Mouse (Mus musculus): ENCODE measurements around the gene Efcab6. TPM values are rescaled to one million over a fixed set of nuclear protein-coding genes. Genes with fewer than 3 reads are reported as not detected.

The Efcab6 gene
- polyA plus RNA-seq, 1 experiment from 2014 or later = 0.16 TPM

DNA sequence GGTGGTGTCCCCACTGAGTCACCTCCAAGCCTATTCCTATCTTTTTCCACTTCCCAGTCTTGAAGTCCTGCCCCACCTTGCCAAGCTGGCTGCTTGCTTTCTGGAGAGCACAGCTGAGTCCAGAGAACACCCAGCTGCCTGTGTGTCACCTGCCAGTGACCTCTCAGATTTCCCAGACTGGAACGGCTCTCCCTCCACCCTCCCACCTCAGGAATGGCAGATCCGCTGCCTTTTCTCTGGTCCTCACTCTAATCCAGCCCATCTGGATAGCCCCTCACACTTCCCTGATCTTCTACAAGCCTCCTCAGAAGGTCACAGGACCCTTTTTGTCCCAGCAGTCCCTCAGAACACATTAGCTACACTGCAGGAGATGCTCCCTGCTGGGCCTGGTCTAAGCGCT lies 73.7 kb downstream of the Efcab6 start:
- H3K9me3 ChIP-seq (ENCODE audit: low read length) = no peaks in the 10 kb centered on the region
- H3K4me1 ChIP-seq (ENCODE audit: insufficient read depth, low read length) = peaks cover 13% of the 10 kb centered on the region
- H3K9ac ChIP-seq (replicated peaks; ENCODE audit: low read length) = 0 out of 2 replicates have a peak overlapping the region, but pooled peaks have one; percentile 6
- no peak overlapping the region for H3K4me3 ChIP-seq (ENCODE audit: low read length)
- 0 out of 2 replicates have a peak, but pooled peaks cover 3% of the 10 kb centered on the region for H3K27me3 ChIP-seq (ENCODE audit: insufficient read depth, low read length)
- H3K36me3 ChIP-seq (ENCODE audit: insufficient read depth, low read length) = no peaks in the 10 kb centered on the region
- no peak overlapping the region for H3K27ac ChIP-seq (ENCODE audit: low read length)
- WGBS = 7% methylated on average over 3 of the region's 3 CpGs
- no peak overlapping the region for H3K4me2 ChIP-seq (replicated peaks; ENCODE audit: low read depth, low read length)
- ATAC-seq (ENCODE audit: low FRiP score, low TSS enrichment) = peak; percentile 42; the same call in 1 of the 2 replicates

GRCm38 (mm10) chr15:83989241-83989640 lies 75.9 kb downstream of the Efcab6 start:
- no peak overlapping the region for H3K4me2 ChIP-seq (replicated peaks; ENCODE audit: low read depth, low read length)
- H3K36me3 ChIP-seq (ENCODE audit: insufficient read depth, low read length) = no peaks in the 10 kb centered on the region
- no peak overlapping the region for H3K4me3 ChIP-seq (ENCODE audit: low read length)
- H3K9ac ChIP-seq (replicated peaks; ENCODE audit: low read length) = no peak overlapping the region
- WGBS = 93% methylated on average over 5 of the region's 5 CpGs
- 0 out of 2 replicates have a peak, but pooled peaks cover 3% of the 10 kb centered on the region for H3K27me3 ChIP-seq (ENCODE audit: insufficient read depth, low read length)
- peaks cover 13% of the 10 kb centered on the region for H3K4me1 ChIP-seq (ENCODE audit: insufficient read depth, low read length)
- no peak for ATAC-seq (ENCODE audit: low FRiP score, low TSS enrichment)
- H3K9me3 ChIP-seq (ENCODE audit: low read length) = no peaks in the 10 kb centered on the region
- no peak overlapping the region for H3K27ac ChIP-seq (ENCODE audit: low read length)

GRCm38 (mm10) chr15:83988087-83988486 lies 77.1 kb downstream of the Efcab6 start:
- Histone ChIP-seq H3K27ac (ENCODE audit: low read length) (no peak overlapping the region), H3K36me3 (ENCODE audit: insufficient read depth, low read length) (no peaks in the 10 kb centered on the region), H3K9me3 (ENCODE audit: low read length) (no peaks in the 10 kb centered on the region), H3K4me3 (ENCODE audit: low read length) (no peak overlapping the region), H3K4me1 (ENCODE audit: insufficient read depth, low read length) (peaks cover 13% of the 10 kb centered on the region), H3K27me3 (ENCODE audit: insufficient read depth, low read length) (no peaks in the 10 kb centered on the region), H3K9ac (replicated peaks; ENCODE audit: low read length) (no peak overlapping the region), H3K4me2 (replicated peaks; ENCODE audit: low read depth, low read length) (no peak overlapping the region)
- WGBS = 41% methylated on average over 7 of the region's 7 CpGs
- ATAC-seq (ENCODE audit: low FRiP score, low TSS enrichment) = no peak

DNA sequence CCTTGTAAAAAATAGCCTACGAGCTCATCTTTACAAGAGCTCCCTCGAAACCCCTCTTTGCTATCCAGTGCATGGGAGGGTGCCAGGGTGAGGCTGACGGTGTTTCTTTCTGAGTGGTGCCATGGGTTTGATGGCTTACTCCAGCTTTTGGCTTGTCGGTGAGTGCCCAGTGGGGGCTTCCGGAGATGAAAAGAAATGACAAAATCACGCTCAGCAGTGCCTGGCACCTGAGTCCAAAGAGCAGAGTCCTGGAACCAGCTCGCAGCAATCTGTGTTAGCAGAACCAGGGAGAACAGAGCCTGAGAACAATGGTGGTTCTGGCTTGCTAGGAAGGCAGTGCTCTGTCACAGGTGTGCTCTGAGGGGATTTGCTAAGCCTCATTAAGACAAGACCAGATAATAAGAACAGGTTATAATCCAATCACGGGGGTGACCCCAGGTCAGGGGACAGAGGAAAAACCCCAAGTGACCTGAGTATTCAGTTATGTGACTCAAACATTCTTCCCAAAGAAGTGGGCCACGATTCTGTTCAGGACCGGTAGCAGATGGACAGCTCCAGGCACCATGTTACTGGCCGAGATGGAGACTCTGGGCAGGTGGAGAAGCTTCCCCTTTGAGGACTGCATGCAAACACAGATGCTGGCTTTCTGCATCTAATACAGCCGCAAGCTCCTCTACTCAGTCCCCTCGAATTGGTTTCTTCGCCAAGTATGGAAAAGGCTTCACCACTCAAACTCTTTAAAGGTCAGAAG lies 82.8 kb downstream of the Efcab6 start:
- Histone ChIP-seq H3K9me3 (ENCODE audit: low read length) (no peaks in the 10 kb centered on the region), H3K36me3 (ENCODE audit: insufficient read depth, low read length) (no peaks in the 10 kb centered on the region), H3K4me1 (ENCODE audit: insufficient read depth, low read length) (no peaks in the 10 kb centered on the region), H3K4me2 (replicated peaks; ENCODE audit: low read depth, low read length) (no peak overlapping the region), H3K27me3 (ENCODE audit: insufficient read depth, low read length) (no peaks in the 10 kb centered on the region), H3K27ac (ENCODE audit: low read length) (no peak overlapping the region), H3K4me3 (ENCODE audit: low read length) (no peak overlapping the region), H3K9ac (replicated peaks; ENCODE audit: low read length) (no peak overlapping the region)
- ATAC-seq (ENCODE audit: low FRiP score, low TSS enrichment) = no peak
- 60% methylated on average over 14 of the region's 14 CpGs for WGBS

DNA sequence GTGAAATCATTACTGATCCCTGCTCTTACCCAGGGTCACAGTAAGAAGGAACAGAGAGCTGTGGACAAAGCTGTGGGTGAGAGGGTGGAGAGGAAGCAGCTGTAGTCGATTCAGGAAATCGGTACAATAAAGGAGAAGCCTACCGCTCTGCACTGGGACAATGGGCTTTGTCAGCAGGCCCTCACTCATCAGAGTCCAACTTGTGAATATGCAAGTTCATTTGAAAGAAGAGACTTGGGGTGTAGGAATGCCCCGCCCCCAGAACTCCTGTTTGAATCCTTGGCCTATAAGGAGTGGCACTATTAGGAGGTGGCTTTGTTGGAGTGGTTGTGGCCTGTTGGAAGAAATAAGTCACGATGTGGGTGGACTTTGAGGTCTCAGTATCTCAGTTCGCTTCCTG lies 86.3 kb downstream of the Efcab6 start:
- H3K9ac ChIP-seq (replicated peaks; ENCODE audit: low read length) = no peak overlapping the region
- WGBS = 70% methylated on average over 6 of the region's 6 CpGs
- H3K36me3 ChIP-seq (ENCODE audit: insufficient read depth, low read length) = no peaks in the 10 kb centered on the region
- H3K4me2 ChIP-seq (replicated peaks; ENCODE audit: low read depth, low read length) = no peak overlapping the region
- no peak overlapping the region for H3K4me3 ChIP-seq (ENCODE audit: low read length)
- no peaks in the 10 kb centered on the region for H3K27me3 ChIP-seq (ENCODE audit: insufficient read depth, low read length)
- H3K27ac ChIP-seq (ENCODE audit: low read length) = no peak overlapping the region
- no peak for ATAC-seq (ENCODE audit: low FRiP score, low TSS enrichment)
- H3K4me1 ChIP-seq (ENCODE audit: insufficient read depth, low read length) = no peaks in the 10 kb centered on the region
- no peaks in the 10 kb centered on the region for H3K9me3 ChIP-seq (ENCODE audit: low read length)

DNA sequence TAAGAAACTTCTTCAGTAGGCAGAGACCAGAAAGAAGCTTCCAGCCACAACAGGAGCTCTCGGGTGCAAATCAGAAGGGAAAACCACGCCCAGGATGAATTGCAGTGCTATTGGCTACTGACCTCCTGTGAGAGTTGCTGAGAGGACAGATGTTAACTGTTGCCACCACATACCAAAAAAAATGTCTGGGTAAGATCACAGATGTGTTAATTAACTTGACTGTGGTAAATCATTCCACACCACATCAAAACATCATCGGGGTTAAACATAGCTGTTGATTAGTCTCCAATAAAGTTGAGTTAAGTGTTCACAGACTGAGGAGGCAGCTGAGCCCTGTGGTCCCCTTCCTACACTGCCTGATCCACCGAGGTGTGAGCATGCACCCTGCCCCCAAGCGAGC lies 88.1 kb downstream of the Efcab6 start:
- no peak for ATAC-seq (ENCODE audit: low FRiP score, low TSS enrichment)
- Histone ChIP-seq H3K4me2 (replicated peaks; ENCODE audit: low read depth, low read length) (no peak overlapping the region), H3K27me3 (ENCODE audit: insufficient read depth, low read length) (no peaks in the 10 kb centered on the region), H3K9me3 (ENCODE audit: low read length) (no peaks in the 10 kb centered on the region), H3K9ac (replicated peaks; ENCODE audit: low read length) (no peak overlapping the region), H3K4me1 (ENCODE audit: insufficient read depth, low read length) (no peaks in the 10 kb centered on the region), H3K4me3 (ENCODE audit: low read length) (no peak overlapping the region), H3K27ac (ENCODE audit: low read length) (no peak overlapping the region), H3K36me3 (ENCODE audit: insufficient read depth, low read length) (no peaks in the 10 kb centered on the region)
- WGBS = 11% methylated on average over 5 of the region's 5 CpGs

- 75% methylated on average over 9 of the region's 9 CpGs for WGBS
- no peak overlapping the region for H3K4me3 ChIP-seq (ENCODE audit: low read length)
- H3K9me3 ChIP-seq (ENCODE audit: low read length) = no peaks in the 10 kb centered on the region
- no peaks in the 10 kb centered on the region for H3K27me3 ChIP-seq (ENCODE audit: insufficient read depth, low read length)
- H3K4me2 ChIP-seq (replicated peaks; ENCODE audit: low read depth, low read length) = no peak overlapping the region
- no peaks in the 10 kb centered on the region for H3K36me3 ChIP-seq (ENCODE audit: insufficient read depth, low read length)
- no peak overlapping the region for H3K9ac ChIP-seq (replicated peaks; ENCODE audit: low read length)
- H3K4me1 ChIP-seq (ENCODE audit: insufficient read depth, low read length) = no peaks in the 10 kb centered on the region
- no peak for ATAC-seq (ENCODE audit: low FRiP score, low TSS enrichment)
- H3K27ac ChIP-seq (ENCODE audit: low read length) = no peak overlapping the region
Observed at GRCm38 (mm10) chr15:83972206-83972605, 93.0 kb downstream of the Efcab6 start.

- no peak for ATAC-seq (ENCODE audit: low FRiP score, low TSS enrichment)
- Histone ChIP-seq H3K4me3 (ENCODE audit: low read length) (no peak overlapping the region), H3K4me2 (replicated peaks; ENCODE audit: low read depth, low read length) (no peak overlapping the region), H3K36me3 (ENCODE audit: insufficient read depth, low read length) (no peaks in the 10 kb centered on the region), H3K4me1 (ENCODE audit: insufficient read depth, low read length) (no peaks in the 10 kb centered on the region), H3K9ac (replicated peaks; ENCODE audit: low read length) (no peak overlapping the region), H3K9me3 (ENCODE audit: low read length) (no peaks in the 10 kb centered on the region), H3K27me3 (ENCODE audit: insufficient read depth, low read length) (no peaks in the 10 kb centered on the region), H3K27ac (ENCODE audit: low read length) (no peak overlapping the region)
- 73% methylated on average over 12 of the region's 12 CpGs for WGBS
Observed at GRCm38 (mm10) chr15:83967802-83968201, 97.4 kb downstream of the Efcab6 start.

DNA sequence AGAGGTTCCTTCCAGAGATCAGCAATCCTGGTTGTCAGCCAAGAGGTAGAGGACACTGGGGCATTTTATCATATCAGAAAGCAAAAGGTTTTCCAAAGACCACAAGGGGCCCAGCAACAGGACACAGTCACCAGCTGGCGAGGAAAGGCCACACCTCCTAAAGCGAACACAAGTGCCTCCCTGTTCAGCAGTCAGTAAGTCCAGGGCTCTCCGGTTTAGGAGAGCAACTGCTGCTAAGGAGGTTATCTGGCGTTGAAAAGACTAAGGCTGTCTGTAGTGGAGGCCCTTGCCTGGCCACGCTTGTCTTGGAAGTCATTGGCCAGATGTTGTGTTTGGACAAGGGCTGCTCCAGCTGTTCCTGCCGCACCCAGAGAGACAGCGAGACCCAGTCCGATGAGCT lies 100.1 kb downstream of the Efcab6 start:
- Histone ChIP-seq H3K4me3 (ENCODE audit: low read length) (no peak overlapping the region), H3K27me3 (ENCODE audit: insufficient read depth, low read length) (no peaks in the 10 kb centered on the region), H3K4me2 (replicated peaks; ENCODE audit: low read depth, low read length) (no peak overlapping the region), H3K4me1 (ENCODE audit: insufficient read depth, low read length) (no peaks in the 10 kb centered on the region), H3K9me3 (ENCODE audit: low read length) (no peaks in the 10 kb centered on the region), H3K9ac (replicated peaks; ENCODE audit: low read length) (no peak overlapping the region), H3K36me3 (ENCODE audit: insufficient read depth, low read length) (no peaks in the 10 kb centered on the region), H3K27ac (ENCODE audit: low read length) (no peak overlapping the region)
- 68% methylated on average over 8 of the region's 8 CpGs for WGBS
- no peak for ATAC-seq (ENCODE audit: low FRiP score, low TSS enrichment)

DNA sequence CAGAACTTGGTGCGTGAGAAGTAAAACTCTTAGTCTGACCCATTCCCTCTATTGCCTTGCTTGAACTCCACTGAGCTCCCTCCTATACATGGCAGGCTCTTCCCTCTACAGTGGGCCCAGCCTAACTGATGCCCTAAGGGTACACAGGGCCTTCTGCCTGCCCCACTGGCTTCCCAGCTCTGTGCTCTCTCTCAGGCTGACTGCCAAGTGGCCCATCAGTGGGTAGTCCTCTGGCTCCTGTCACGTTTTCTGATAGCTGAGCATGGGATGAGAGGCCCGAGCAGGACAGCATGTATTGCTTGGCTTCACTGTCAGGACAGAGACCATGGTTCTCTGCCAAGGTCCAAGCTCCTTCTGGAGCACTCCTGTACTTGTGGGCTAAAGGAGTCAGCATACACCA lies 106.8 kb downstream of the Efcab6 start:
- no peaks in the 10 kb centered on the region for H3K4me1 ChIP-seq (ENCODE audit: insufficient read depth, low read length)
- no peak for ATAC-seq (ENCODE audit: low FRiP score, low TSS enrichment)
- no peaks in the 10 kb centered on the region for H3K9me3 ChIP-seq (ENCODE audit: low read length)
- no peak overlapping the region for H3K9ac ChIP-seq (replicated peaks; ENCODE audit: low read length)
- no peak overlapping the region for H3K4me2 ChIP-seq (replicated peaks; ENCODE audit: low read depth, low read length)
- no peaks in the 10 kb centered on the region for H3K36me3 ChIP-seq (ENCODE audit: insufficient read depth, low read length)
- no peak overlapping the region for H3K27ac ChIP-seq (ENCODE audit: low read length)
- H3K4me3 ChIP-seq (ENCODE audit: low read length) = no peak overlapping the region
- H3K27me3 ChIP-seq (ENCODE audit: insufficient read depth, low read length) = no peaks in the 10 kb centered on the region
- WGBS = 71% methylated on average over 3 of the region's 3 CpGs
